Mouse (Mus musculus) MEL (cell line): Measurements from ENCODE around the gene Hist1h3a. TPM values are rescaled to one million over a fixed set of nuclear protein-coding genes. Genes with fewer than 3 reads are reported as not detected.
A peak's percentile ranks its signal among the peaks of the same experiment; 100 is the strongest.

Source experiments
- DNase-seq: peaks from one replicate; pipeline ENCODE4 v3.0.0; 2011; ENCODE audit warnings: low read depth, low spot score
- H3K27ac ChIP-seq: 2 replicates; pipeline ENCODE4 v1.5.1; 2012; ENCODE audit warnings: low read depth, mild to moderate bottlenecking, control low read depth, low read length, moderate library complexity; ENCODE audit not compliant: control insufficient read depth
- H3K27me3 ChIP-seq, 2 experiments: fragments of 150-350 bp in 1 of 2; sonication (generic) in 1 of 2; 2 replicates each; pipeline ENCODE4 v1.6.1; 2012; ENCODE audit warnings: low read length in 2 of 2, mild to moderate bottlenecking in 2 of 2, improper control_type of control experiment in 1 of 2, moderate library complexity in 1 of 2; ENCODE audit not compliant: insufficient read depth in 2 of 2, control insufficient read depth in 1 of 2
- H3K36me3 ChIP-seq, 2 experiments: 2 replicates each; pipeline ENCODE4 v1.6.1; 2012 to 2014; ENCODE audit warnings: low read length in 2 of 2, improper control_type of control experiment in 1 of 2, inconsistent platforms in 1 of 2, mild to moderate bottlenecking in 1 of 2; ENCODE audit not compliant: insufficient read depth in 2 of 2, control insufficient read depth in 1 of 2
- H3K4me1 ChIP-seq, 2 experiments: fragments of 150-350 bp in 1 of 2; sonication (generic) in 1 of 2; 2 replicates each; pipeline ENCODE4 v1.6.1; 2012; ENCODE audit warnings: low read length in 2 of 2, improper control_type of control experiment in 1 of 2, mild to moderate bottlenecking in 1 of 2; ENCODE audit not compliant: insufficient read depth in 2 of 2, control insufficient read depth in 1 of 2
- H3K4me3 ChIP-seq, 2 experiments: fragments of 150-350 bp in 1 of 2; sonication (generic) in 1 of 2; 2 replicates each; pipeline ENCODE4 v1.5.1; 2012; ENCODE audit warnings: low read depth in 2 of 2, low read length in 2 of 2, mild to moderate bottlenecking in 2 of 2, moderate library complexity in 2 of 2, control low read depth in 1 of 2, improper control_type of control experiment in 1 of 2; ENCODE audit not compliant: control insufficient read depth in 1 of 2, insufficient read depth in 1 of 2
- H3K79me2 ChIP-seq: 2 replicates; pipeline ENCODE4 v1.6.1; 2012; ENCODE audit warnings: mild to moderate bottlenecking, low read length, moderate library complexity; ENCODE audit not compliant: control insufficient read depth, poor library complexity, insufficient read depth
- H3K9ac ChIP-seq: 2 replicates; pipeline ENCODE4 v1.6.1; 2012; ENCODE audit warnings: low read depth, mild to moderate bottlenecking, control low read depth, low read length, moderate library complexity; ENCODE audit not compliant: control insufficient read depth, poor library complexity, severe bottlenecking
- H3K9me3 ChIP-seq: fragments of 150-350 bp; sonication (generic); replicated peaks from 2 replicates; pipeline ENCODE4 v1.6.1; 2012; ENCODE audit warnings: mild to moderate bottlenecking, low read length, improper control_type of control experiment, moderate library complexity; ENCODE audit not compliant: insufficient read depth
- BHLHE40 ChIP-seq: IDR thresholded peaks from 2 replicates; pipeline ENCODE4 v1.6.1; 2012; ENCODE audit warnings: low read depth, mild to moderate bottlenecking, inconsistent platforms, low read length, improper control_type of control experiment, borderline replicate concordance
- CTCF ChIP-seq, 3 experiments: IDR thresholded peaks in 2 of 3; conservative IDR thresholded peaks in 1 of 3; 2 replicates each; pipeline ENCODE4 v1.5.1; 2011 to 2012; ENCODE audit warnings: low read length in 3 of 3, low read depth in 2 of 3, mild to moderate bottlenecking in 2 of 3, improper control_type of control experiment in 1 of 3, inconsistent platforms in 1 of 3, mixed read lengths in 1 of 3, moderate library complexity in 1 of 3; ENCODE audit not compliant: control insufficient read depth in 1 of 3, insufficient read depth in 1 of 3, poor library complexity in 1 of 3, severe bottlenecking in 1 of 3
- ELF1 ChIP-seq: IDR thresholded peaks from 2 replicates; pipeline ENCODE4 v1.6.1; 2014; ENCODE audit warnings: low read depth, mild to moderate bottlenecking, inconsistent platforms, low read length, improper control_type of control experiment, moderate library complexity
- GATA1 ChIP-seq: IDR thresholded peaks from 2 replicates; pipeline ENCODE4 v1.6.1; 2011; ENCODE audit warnings: low read depth, low read length, improper control_type of control experiment
- JUND ChIP-seq: IDR thresholded peaks from 2 replicates; pipeline ENCODE4 v1.6.1; 2011; ENCODE audit warnings: low read depth, mild to moderate bottlenecking, improper control_type of control experiment, low read length
- MAFK ChIP-seq: IDR thresholded peaks from 2 replicates; pipeline ENCODE4 v1.6.1; 2011; ENCODE audit warnings: low read depth, mild to moderate bottlenecking, low read length, improper control_type of control experiment, borderline replicate concordance
- MAZ ChIP-seq: IDR thresholded peaks from 2 replicates; pipeline ENCODE4 v1.6.1; 2012; ENCODE audit warnings: low read depth, mild to moderate bottlenecking, inconsistent platforms, low read length, improper control_type of control experiment
- MYC ChIP-seq: IDR thresholded peaks from 2 replicates; pipeline ENCODE4 v1.6.1; 2011; ENCODE audit warnings: low read depth, mild to moderate bottlenecking, low read length, improper control_type of control experiment, moderate library complexity
- NELFE ChIP-seq: IDR thresholded peaks from 2 replicates; pipeline ENCODE4 v1.6.1; 2011; ENCODE audit warnings: low read depth, low read length, improper control_type of control experiment
- POLR2A ChIP-seq, 2 experiments: IDR thresholded peaks; 2 replicates each; pipeline ENCODE4 v1.6.1; 2011 to 2012; ENCODE audit warnings: low read length in 2 of 2, mild to moderate bottlenecking in 2 of 2, control low read depth in 1 of 2, improper control_type of control experiment in 1 of 2, low read depth in 1 of 2, moderate library complexity in 1 of 2; ENCODE audit not compliant: control insufficient read depth in 1 of 2, insufficient read depth in 1 of 2, poor library complexity in 1 of 2
- POLR2AphosphoS5 ChIP-seq: IDR thresholded peaks from 2 replicates; pipeline ENCODE4 v1.6.1; 2012; ENCODE audit warnings: low read depth, borderline replicate concordance, mild to moderate bottlenecking, inconsistent platforms, low read length, moderate library complexity, mixed read lengths
- RCOR1 ChIP-seq: IDR thresholded peaks from 2 replicates; pipeline ENCODE4 v1.6.1; 2012; ENCODE audit warnings: low read depth, mild to moderate bottlenecking, inconsistent platforms, low read length, improper control_type of control experiment
- TAL1 ChIP-seq: IDR thresholded peaks from 2 replicates; pipeline ENCODE4 v1.6.1; 2012; ENCODE audit warnings: mild to moderate bottlenecking, inconsistent platforms, low read length, moderate library complexity, mixed read lengths
- TBP ChIP-seq: IDR thresholded peaks from 2 replicates; pipeline ENCODE4 v1.8.0; 2011; ENCODE audit warnings: low read depth, low read length, improper control_type of control experiment
- UBTF ChIP-seq: IDR thresholded peaks from 2 replicates; pipeline ENCODE4 v1.6.1; 2012; ENCODE audit warnings: low read depth, mild to moderate bottlenecking, inconsistent platforms, low read length, improper control_type of control experiment, moderate library complexity, borderline replicate concordance; ENCODE audit not compliant: insufficient read depth
- USF1 ChIP-seq: IDR thresholded peaks from 2 replicates; pipeline ENCODE4 v1.6.1; 2014; ENCODE audit warnings: low read depth, mild to moderate bottlenecking, inconsistent platforms, low read length, improper control_type of control experiment, moderate library complexity
- USF2 ChIP-seq, 2 experiments: IDR thresholded peaks; 2 replicates each; pipeline ENCODE4 v1.6.1; 2011 to 2012; ENCODE audit warnings: improper control_type of control experiment in 2 of 2, low read length in 2 of 2, borderline replicate concordance in 1 of 2, inconsistent platforms in 1 of 2, low read depth in 1 of 2, mild to moderate bottlenecking in 1 of 2; ENCODE audit not compliant: insufficient read depth in 1 of 2
- ZMIZ1 ChIP-seq: IDR thresholded peaks from 2 replicates; pipeline ENCODE4 v1.6.1; 2012; ENCODE audit warnings: low read depth, mild to moderate bottlenecking, inconsistent platforms, low read length, improper control_type of control experiment, moderate library complexity
- polyA plus RNA-seq, 2 experiments: library from polyadenylated mRNA; stranded (reverse) in 1 of 2; unstranded in 1 of 2; fragments of >175 nt in 1 of 2; fragments of >200 nt in 1 of 2; gene quantifications; 2 replicates each; pipeline versions ENCODE4 v1.2.1 to v1.2.4; 2012; ENCODE audit warnings: low replicate concordance in 2 of 2, low read depth in 1 of 2; ENCODE audit not compliant: insufficient read length in 2 of 2, insufficient read depth in 1 of 2, missing spikeins in 1 of 2
- total RNA-seq: library from RNA; depleted of rRNA; stranded (reverse); fragments of 300-350 nt; gene quantifications from 2 replicates; pipeline ENCODE4 v1.2.3, GENCODE M21; 2012

The Hist1h3a gene
- total and polyA plus RNA-seq, 3 experiments: 6.5 to 1,097 TPM; not detected in 1

- peak overlapping the region; percentile 93 for H3K27ac ChIP-seq
- no peaks in the 10 kb centered on the region; the same call in 1 of the 2 replicates for H3K79me2 ChIP-seq
- peak overlapping the region; percentile 85 for H3K9ac ChIP-seq
- no peak for TF ChIP-seq ZMIZ1
- TF ChIP-seq NELFE: no peak
- no peak for TF ChIP-seq MYC
- TF ChIP-seq MAFK: no peak
- peak; percentile 51; the same call in 1 of the 2 replicates for TF ChIP-seq TAL1
- no peak for TF ChIP-seq USF2 (IDR thresholded peaks at IDR 0.05; ENCODE audit: borderline replicate concordance in 1 of 2, insufficient read depth in 1 of 2, low read depth in 1 of 2, low read length in 2 of 2)
- no peak for TF ChIP-seq ELF1
- no peak for TF ChIP-seq RCOR1
- no peak for TF ChIP-seq BHLHE40
- peak; percentile 75 to 83 for TF ChIP-seq POLR2A (IDR thresholded peaks at IDR 0.05; ENCODE audit: control insufficient read depth in 1 of 2, insufficient read depth in 1 of 2, low read depth in 1 of 2, low read length in 2 of 2, poor library complexity in 1 of 2)
- TF ChIP-seq UBTF: no peak
- TF ChIP-seq MAZ: no peak
- no peak for TF ChIP-seq GATA1
- peak; percentile 68; the same call in 1 of the 2 replicates for TF ChIP-seq POLR2AphosphoS5
- no peak for TF ChIP-seq USF1
- H3K4me3 ChIP-seq: peak overlapping the region; percentile 5 to 41
- DNase-seq: peak; percentile 88
- peaks cover 0 to 30% of the 10 kb centered on the region in 2 experiments; a peak in 2 of 4 replicates for H3K36me3 ChIP-seq
- H3K9me3 ChIP-seq: no peaks in the 10 kb centered on the region
- peaks cover 6 to 17% of the 10 kb centered on the region in 2 experiments for H3K4me1 ChIP-seq
- H3K27me3 ChIP-seq: no peaks in the 10 kb centered on the region
Observed at GRCm38 (mm10) chr13:23764324-23765171, 2.4 kb upstream of the Hist1h3a start.

DNA sequence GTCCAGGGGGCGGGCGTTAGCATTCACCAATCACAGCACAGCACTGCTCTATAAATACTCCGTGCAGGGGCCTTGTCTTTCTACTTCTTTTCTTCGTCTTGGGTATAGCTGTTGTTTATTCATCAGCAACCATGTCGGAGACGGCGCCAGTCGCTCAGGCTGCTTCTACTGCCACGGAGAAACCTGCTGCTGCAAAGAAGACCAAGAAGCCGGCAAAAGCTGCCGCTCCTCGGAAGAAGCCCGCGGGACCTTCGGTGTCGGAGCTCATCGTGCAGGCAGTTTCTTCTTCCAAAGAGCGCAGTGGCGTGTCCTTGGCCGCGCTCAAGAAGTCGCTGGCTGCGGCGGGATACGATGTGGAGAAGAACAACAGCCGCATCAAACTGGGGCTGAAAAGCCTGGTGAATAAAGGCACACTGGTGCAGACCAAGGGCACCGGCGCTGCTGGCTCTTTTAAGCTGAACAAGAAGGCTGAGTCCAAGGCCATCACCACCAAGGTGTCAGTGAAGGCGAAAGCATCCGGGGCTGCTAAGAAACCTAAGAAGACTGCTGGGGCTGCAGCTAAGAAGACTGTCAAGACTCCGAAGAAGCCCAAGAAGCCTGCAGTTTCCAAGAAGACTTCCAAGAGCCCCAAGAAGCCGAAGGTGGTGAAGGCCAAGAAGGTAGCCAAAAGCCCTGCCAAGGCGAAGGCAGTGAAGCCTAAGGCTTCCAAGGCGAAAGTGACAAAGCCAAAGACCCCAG lies 1.6 kb upstream of the Hist1h3a start, which contains the start of gene Hist1h1a:
Gene Hist1h1a, plus strand, starts transcription at position 81 of the 738 bp plus-strand sequence.
- Histone ChIP-seq H3K4me3 (peak within 1 kb of the TSS; percentile 5 to 41), H3K9ac (peak within 1 kb of the TSS; percentile 85), H3K36me3 (peaks cover 0 to 35% of the 10 kb centered on the region in 2 experiments; a peak in 2 of 4 replicates), H3K27ac (peak within 1 kb of the TSS; percentile 98), H3K9me3 (no peaks in the 10 kb centered on the region), H3K79me2 (no peaks in the 10 kb centered on the region; the same call in 1 of the 2 replicates), H3K27me3 (no peaks in the 10 kb centered on the region), H3K4me1 (peaks cover 4 to 18% of the 10 kb centered on the region in 2 experiments)
- TF ChIP-seq POLR2A (IDR thresholded peaks at IDR 0.05; ENCODE audit: control insufficient read depth in 1 of 2, insufficient read depth in 1 of 2, low read depth in 1 of 2, low read length in 2 of 2, poor library complexity in 1 of 2) (peak; percentile 95 to 99), TAL1 (no peak), POLR2AphosphoS5 (peak; percentile 98; the same call in 1 of the 2 replicates), JUND (no peak), UBTF (peak; percentile 99), CTCF (IDR thresholded peaks at IDR 0.05 in 2 of 3, conservative IDR thresholded peaks at IDR 0.05 in 1 of 3; ENCODE audit: control insufficient read depth in 1 of 3, insufficient read depth in 1 of 3, low read depth in 2 of 3, low read length in 3 of 3, poor library complexity in 1 of 3, severe bottlenecking in 1 of 3) (0 out of 6 replicates have a peak, but pooled peaks of 1 of the 3 experiments have one; percentile 8), TBP (peak; percentile 99)
- DNase-seq: peak; percentile 95
